Comparison of ENCODE assay signal across 8 mouse cellular contexts in the genomic region with DNA sequence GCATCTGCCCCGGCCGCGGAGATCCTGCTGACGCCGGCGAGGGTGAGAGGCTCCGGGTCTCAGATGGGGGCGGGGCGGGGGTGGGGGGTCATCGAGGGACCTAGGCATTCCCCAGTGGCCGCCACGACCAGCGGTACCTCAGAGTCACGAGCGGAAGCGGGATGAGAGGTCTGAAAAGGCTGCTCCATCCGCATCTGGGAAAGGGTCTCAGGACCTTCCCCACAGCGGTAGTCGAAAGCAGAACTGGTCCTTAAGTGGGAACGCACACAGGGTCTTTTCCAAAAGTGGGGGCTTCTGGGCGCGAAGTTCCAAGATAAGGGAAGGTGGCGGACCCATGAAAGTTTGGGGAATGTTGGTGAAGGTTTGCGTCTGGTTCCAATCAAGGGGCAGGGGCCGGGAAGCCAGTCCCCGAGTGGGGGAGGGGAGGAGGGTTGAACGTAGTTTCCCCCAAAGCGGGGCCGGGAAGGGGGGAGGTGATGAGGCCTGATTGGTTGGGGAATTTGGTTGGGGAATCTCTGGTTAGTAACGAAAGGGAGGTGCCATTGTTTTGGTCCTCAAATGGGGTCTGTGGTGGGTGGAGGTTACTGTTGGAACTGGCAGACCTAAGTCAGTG. TPM values are rescaled to one million over a fixed set of nuclear protein-coding genes. Genes with fewer than 3 reads are reported as not detected.
DNase-seq lines count a peak whose midpoint lies in the region; ATAC-seq and TF ChIP-seq lines count a peak whose summit lies in the region.

No protein-coding gene starts in this region.

- peak overlapping the region; percentile 83 for H3K4me2 ChIP-seq in stomach, embryonic 15.5 days

- peaks cover 4% of the 10 kb centered on the region; the same call in 1 of the 2 replicates for H3K27me3 ChIP-seq in E14TG2a.4 (ENCODE audit: insufficient read depth, low read length)
- H3K27me3 ChIP-seq in cerebellum, adult 2 months (ENCODE audit: control insufficient read depth, insufficient read depth, low read length), result no peaks in the 10 kb centered on the region
- no peaks in the 10 kb centered on the region for H3K27me3 ChIP-seq in heart, adult 2 months (ENCODE audit: control insufficient read depth, insufficient read depth, low read length)
- no peaks in the 10 kb centered on the region for H3K27me3 ChIP-seq in stomach, embryonic 15.5 days (replicated peaks)

- H3K9ac ChIP-seq in heart, adult 2 months (ENCODE audit: low read depth, low read length), result peak overlapping the region; percentile 62
- H3K9ac ChIP-seq in stomach, embryonic 15.5 days, result peak overlapping the region; percentile 46

- intact Hi-C loops in heart, adult 2 months (cut with DNase I), result loop anchor here (2.0 kb wide), 2 partner anchors 40 to 42 kb away; no protein-coding TSS in a partner anchor

- H3K27ac ChIP-seq in cerebellum, adult 2 months (ENCODE audit: insufficient read depth, low read length), result peak overlapping the region; percentile 70
- peak overlapping the region; percentile 72 for H3K27ac ChIP-seq in heart, adult 2 months
- H3K27ac ChIP-seq in stomach, embryonic 15.5 days, result peak overlapping the region; percentile 78

- no peak for TF ChIP-seq POLR2A in cerebellum, adult 2 months (IDR thresholded peaks at IDR 0.05; ENCODE audit: borderline replicate concordance, insufficient read depth, low read length)
- TF ChIP-seq POLR2A in heart, adult 2 months (IDR thresholded peaks at IDR 0.05; ENCODE audit: insufficient read depth, low read depth, low read length), result no peak

- no peaks in the 10 kb centered on the region; the same call in 1 of the 2 replicates for H3K9me3 ChIP-seq in E14TG2a.4 (ENCODE audit: low read length)
- no peaks in the 10 kb centered on the region for H3K9me3 ChIP-seq in stomach, embryonic 15.5 days

- peak overlapping the region; percentile 85 for H3K4me3 ChIP-seq in E14TG2a.4 (replicated peaks; ENCODE audit: low read length)
- peak overlapping the region; percentile 89 for H3K4me3 ChIP-seq in cerebellum, adult 2 months (replicated peaks; ENCODE audit: insufficient read depth, low read depth, low read length)
- H3K4me3 ChIP-seq in heart, adult 2 months, result peak overlapping the region; percentile 77
- peak overlapping the region; percentile 61 for H3K4me3 ChIP-seq in stomach, embryonic 15.5 days (replicated peaks)

- ATAC-seq in stomach, embryonic 15.5 days (ENCODE audit: insufficient read depth, low FRiP score, low read depth), result no peak

- H3K36me3 ChIP-seq in E14TG2a.4 (ENCODE audit: insufficient read depth, low read length), result 0 out of 2 replicates have a peak, but pooled peaks cover 4% of the 10 kb centered on the region
- H3K36me3 ChIP-seq in heart, adult 2 months (ENCODE audit: control insufficient read depth, insufficient read depth, low read length), result no peaks in the 10 kb centered on the region; the same call in 1 of the 2 replicates
- no peaks in the 10 kb centered on the region for H3K36me3 ChIP-seq in stomach, embryonic 15.5 days

- H3K79me2 ChIP-seq in heart, adult 2 months (replicated peaks; ENCODE audit: control insufficient read depth, insufficient read depth, low read length), result no peaks in the 10 kb centered on the region

- TF ChIP-seq EP300 in heart, adult 2 months (IDR thresholded peaks at IDR 0.05; ENCODE audit: insufficient read depth, low read depth, low read length), result no peak

- peaks cover 56% of the 10 kb centered on the region for H3K4me1 ChIP-seq in E14TG2a.4 (replicated peaks; ENCODE audit: low read depth, low read length)
- H3K4me1 ChIP-seq in cerebellum, adult 2 months (ENCODE audit: control insufficient read depth, insufficient read depth, low read length), result peaks cover 31% of the 10 kb centered on the region
- H3K4me1 ChIP-seq in heart, adult 2 months (ENCODE audit: control insufficient read depth, insufficient read depth, low read length), result peaks cover 17% of the 10 kb centered on the region
- peaks cover 44% of the 10 kb centered on the region for H3K4me1 ChIP-seq in stomach, embryonic 15.5 days

- no peak for TF ChIP-seq CTCF in E14TG2a.4 (conservative IDR thresholded peaks at IDR 0.05; ENCODE audit: low read length)
- no peak for TF ChIP-seq CTCF in cerebellum, adult 2 months (IDR thresholded peaks at IDR 0.05; ENCODE audit: borderline replicate concordance, insufficient read depth, low read depth, low read length)
- no peak for TF ChIP-seq CTCF in heart, adult 2 months (IDR thresholded peaks at IDR 0.05)

- under 1% methylated on average over 30 of the region's 30 CpGs for WGBS in cerebellum, adult 2 months
- WGBS in heart, adult 2 months, result 2% methylated on average over 30 of the region's 30 CpGs
- 0% methylated on average over 30 of the region's 30 CpGs for WGBS in stomach, embryonic 15.5 days

- peak; percentile 63 to 83 for DNase-seq in adrenal gland, adult (ENCODE audit: inconsistent age in 2 of 2, low spot score in 1 of 2)
- no peak for DNase-seq in adrenal gland, adult 8-10 months
- DNase-seq in cerebellum, adult 2 months, result peak in 1 of 2 experiments; percentile 49
- DNase-seq in heart, adult 2 months, result peak in 1 of 2 experiments; percentile 57
- DNase-seq in kidney, postnatal 14 days, result peak; percentile 48
- DNase-seq in lung, postnatal 25 days (ENCODE audit: low spot score), result peak; percentile 14

RNA-seq across cellular contexts. Expression of a gene that starts 0.8 kb away (rescaled TPM):
- total RNA-seq in adrenal gland, adult 8-10 months (2022), result 100 to 1,000 TPM; 674 to 963 (median 811) TPM
- 533 and 557 TPM in 2 replicates for polyA plus RNA-seq in cerebellum, adult 2 months (2012; rRNA removed)
- total RNA-seq in heart, adult 2 months (2021), result 10 to 100 TPM; 60.3 to 62.0 TPM
- polyA plus RNA-seq in heart, adult 2 months (2012; rRNA removed), result 101 and 137 TPM in 2 replicates
- polyA plus RNA-seq in stomach, embryonic 15.5 days (2015; fragmentation: Nextera tagmentation; extraction: Ambion mirVana), result 165 and 178 TPM in 2 replicates

RNA-seq across cellular contexts. Expression of a gene that starts 33.4 kb away (rescaled TPM):
- 1 to 10 TPM in 1 of 4 experiments, under 1 TPM in 1, not detected in 2; 0.30 to 1.3 TPM for total RNA-seq in adrenal gland, adult 8-10 months (2022)
- 4.3 and 5.3 TPM in 2 replicates for polyA plus RNA-seq in cerebellum, adult 2 months (2012; rRNA removed)
- not detected for total RNA-seq in heart, adult 2 months (2021)
- polyA plus RNA-seq in heart, adult 2 months (2012; rRNA removed), result not detected in 2 replicates
- polyA plus RNA-seq in stomach, embryonic 15.5 days (2015; fragmentation: Nextera tagmentation; extraction: Ambion mirVana), result 0.39 and 0.58 TPM in 2 replicates
